Mouse (Mus musculus) lung, postnatal 36 days (tissue): ENCODE data around the gene Smn1.
"Not testable (repeated sequence)": the region's sequence is repeated elsewhere in the genome, so short reads cannot be mapped to it uniquely, and the experiment has no call there.

Experiments
- DNase-seq: peaks from one replicate; pipeline ENCODE4 v3.0.0; 2022; ENCODE audit warnings: mixed read lengths

Smn1 gene

DNA sequence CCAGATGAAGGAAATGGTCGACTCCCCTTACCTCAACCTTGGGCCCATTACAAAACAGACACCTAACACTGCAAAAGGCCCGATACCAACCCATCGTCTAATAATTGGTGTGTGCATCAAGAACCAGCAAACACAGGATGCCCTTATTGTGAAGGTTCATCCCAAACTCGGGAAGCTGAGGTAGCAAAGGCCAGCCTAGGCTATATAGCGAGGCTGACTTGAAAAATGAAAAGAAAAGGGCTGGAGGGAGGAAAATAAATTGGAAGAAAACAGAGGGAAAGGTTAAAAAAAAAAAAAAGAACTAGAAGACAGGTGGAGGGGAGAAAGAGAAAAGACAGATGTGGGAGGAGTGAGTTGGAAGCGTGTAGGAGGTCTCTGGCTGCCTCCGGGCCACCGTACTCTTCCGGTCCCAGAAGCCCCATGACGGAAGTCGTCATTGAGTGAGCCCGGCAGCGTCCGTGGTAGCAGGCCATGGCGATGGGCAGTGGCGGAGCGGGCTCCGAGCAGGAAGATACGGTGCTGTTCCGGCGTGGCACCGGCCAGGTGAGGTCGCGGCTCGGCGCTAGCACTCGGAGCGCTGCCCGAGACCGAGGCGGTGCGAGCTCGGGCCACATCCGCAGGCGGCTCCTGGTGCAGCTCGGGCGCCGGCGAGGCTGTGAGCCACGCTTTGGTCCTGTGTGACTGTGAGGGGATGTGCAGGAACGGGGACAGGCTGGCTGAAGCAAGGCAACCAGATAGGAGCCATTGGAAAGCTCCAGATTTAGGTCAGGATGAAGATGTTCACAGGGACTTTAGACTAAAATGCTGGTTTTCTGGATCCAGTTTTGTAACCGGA, at the start of gene Smn1:
Smn1 (plus strand) TSS at position 430 of the 835 bp plus-strand sequence.
- peak; percentile 94 for DNase-seq

DNA sequence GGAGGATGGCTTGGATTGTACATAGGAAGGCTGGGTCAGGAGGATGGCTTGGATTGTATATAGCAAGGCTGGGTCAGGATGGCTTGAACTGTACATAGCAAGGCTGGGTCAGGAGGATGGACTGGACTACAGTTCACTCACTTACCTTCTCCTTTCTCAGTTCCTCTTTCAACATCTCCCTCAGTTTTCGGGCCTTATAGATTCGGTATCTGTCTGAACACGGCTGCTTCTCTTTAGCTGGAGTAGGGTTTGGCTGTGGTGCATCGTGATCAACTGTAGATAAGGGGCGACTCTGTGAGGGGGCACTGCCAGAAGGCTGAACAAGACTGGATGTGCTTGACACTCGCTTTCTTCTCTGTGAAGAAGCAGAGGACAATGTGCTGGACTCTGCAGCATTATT, 25.8 kb upstream of the Smn1 start:
- no peak for DNase-seq

GRCm38 (mm10) chr13:100103052-100103658, 21.5 kb upstream of the Smn1 start:
- peak; percentile 5 for DNase-seq

GRCm38 (mm10) chr13:100103748-100104254, 20.9 kb upstream of the Smn1 start, which contains the start of gene Bdp1:
TSS of gene Bdp1 (minus strand) at chr13:100104070.
- peak; percentile 96 for DNase-seq

GRCm38 (mm10) chr13:100107652-100108472, 16.8 kb upstream of the Smn1 start, which contains the start of gene Serf1:
TSS of gene Serf1 (plus strand) at chr13:100108012.
- DNase-seq: peak; percentile 86

DNA sequence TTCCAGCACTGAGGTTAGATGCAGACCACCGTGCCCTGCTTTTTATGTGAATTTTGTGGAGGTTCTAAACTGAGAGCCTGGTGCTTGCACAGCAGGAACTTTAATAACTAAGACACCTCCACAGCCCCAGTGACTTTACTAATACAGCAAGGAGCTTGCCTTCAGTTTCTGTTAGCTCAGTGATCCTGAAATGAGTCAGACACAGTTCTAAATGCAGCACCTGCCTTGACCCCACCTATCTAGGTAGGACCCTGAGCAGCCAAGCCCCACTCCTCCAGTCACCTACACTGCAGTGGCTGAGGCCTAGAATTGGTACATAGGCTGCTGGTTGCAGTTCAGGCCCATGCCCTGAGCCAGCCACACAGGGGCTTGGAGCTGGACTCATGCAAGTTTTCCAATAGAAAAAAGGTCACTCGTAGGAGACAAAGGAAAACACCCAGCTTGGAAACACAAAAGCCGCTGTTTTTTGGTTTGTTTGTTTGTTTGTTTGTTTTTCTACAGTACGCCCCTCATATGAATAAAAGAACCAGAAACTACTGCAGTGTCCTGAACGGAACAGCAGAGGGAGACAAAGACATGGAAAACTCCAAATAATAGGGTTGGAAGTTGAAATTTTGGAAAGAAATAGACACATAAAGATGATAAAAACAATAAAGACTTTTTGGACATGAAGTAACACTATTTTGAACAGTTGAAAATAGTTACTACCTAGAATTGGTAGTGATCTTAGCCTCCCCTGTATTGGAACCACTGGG, 12.3 kb upstream of the Smn1 start:
- DNase-seq: peak; percentile 15

DNA sequence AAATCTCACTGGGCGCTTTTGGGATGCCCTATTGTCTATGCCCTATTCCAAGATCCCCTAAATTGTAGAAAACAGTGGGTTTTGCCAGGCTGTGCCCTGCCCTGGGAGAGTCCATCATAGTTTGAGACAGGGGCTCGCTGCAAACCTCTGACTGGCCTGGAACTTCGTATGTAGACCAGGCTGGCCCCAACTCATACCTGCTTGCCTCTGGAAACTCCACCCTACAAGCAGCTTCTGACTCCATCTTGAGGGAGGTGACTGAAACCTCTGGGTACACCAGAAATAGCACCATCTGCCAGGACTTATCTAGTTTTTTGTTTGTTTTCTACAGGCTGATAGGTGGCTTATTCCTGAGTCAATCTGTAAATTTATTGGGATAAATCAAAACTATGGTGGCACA, 682 bp upstream of the Smn1 start:
- DNase-seq: no peak

DNA sequence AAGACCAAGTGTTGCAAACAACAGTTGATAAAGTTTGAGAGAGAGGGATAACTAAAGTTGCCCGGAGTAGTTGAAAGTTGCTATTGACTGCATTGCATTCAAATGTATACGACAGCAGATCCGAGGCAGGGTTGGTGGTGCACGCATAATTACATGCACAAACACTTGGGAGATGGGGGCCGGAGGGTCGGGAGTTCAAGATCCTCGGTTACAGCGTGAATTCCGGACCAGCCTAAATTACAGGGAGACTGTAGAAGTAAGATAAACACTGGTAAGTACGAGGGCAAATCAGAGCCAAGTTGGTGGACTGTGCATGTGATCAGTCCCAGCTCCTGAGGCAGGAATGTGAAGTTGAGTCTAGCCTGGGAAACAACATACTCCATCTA, 599 bp downstream of the Smn1 start:
- DNase-seq: no peak

DNA sequence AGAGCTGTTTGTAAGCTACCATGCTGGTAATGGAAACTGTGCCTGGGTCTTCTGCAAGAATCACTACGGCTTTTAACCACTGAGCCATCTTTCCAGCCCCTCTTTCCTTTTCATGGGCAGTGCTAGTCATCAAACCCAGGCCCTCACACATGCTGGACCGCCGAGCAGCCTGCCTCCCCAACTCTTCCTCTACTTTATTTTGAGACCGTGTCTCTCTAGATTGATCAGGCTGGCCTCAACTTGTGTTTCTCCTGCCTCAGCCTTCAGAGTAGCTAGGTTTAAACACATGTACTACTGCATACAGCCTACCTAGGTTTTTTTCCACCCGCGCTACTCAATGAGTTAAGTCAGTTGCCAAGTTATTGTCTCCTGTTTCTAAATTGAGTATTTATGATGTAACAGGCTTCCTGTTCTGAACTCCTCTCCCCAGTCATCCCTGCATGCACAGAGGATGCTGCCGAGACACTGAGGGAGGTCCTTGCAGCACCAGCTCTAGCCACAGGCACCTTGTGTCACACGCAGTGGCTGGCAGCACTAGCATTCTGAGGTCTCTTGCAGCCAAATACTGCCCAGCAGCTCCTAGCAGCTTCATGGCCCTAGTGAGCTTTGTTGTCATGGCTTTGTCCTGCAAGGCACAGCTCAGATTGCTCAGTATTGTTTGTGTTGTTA, 17.1 kb downstream of the Smn1 start:
- DNase-seq: no peak

GRCm38 (mm10) chr13:100152659-100153058, 28.0 kb downstream of the Smn1 start:
- peak; percentile 79 for DNase-seq

DNA sequence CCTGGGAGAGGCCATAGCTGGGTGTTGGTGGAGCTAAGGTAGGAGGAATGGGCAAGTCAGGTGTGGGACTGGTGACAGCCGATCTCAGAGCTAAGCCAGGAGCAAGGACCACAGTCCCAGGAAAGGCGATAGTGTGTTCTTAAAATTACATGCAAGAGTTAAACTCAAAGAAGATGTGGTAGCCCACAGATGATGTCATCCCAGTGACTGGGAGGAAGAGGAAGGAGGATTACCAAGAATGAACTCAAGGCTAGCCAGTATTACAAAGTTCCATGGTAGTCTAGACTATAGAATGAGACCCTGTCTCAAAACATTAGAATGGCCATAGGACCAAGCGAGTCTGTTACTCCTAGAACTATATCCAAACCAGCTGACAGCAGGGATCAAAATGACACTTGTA, 32.0 kb downstream of the Smn1 start:
- peak; percentile 34 for DNase-seq

DNA sequence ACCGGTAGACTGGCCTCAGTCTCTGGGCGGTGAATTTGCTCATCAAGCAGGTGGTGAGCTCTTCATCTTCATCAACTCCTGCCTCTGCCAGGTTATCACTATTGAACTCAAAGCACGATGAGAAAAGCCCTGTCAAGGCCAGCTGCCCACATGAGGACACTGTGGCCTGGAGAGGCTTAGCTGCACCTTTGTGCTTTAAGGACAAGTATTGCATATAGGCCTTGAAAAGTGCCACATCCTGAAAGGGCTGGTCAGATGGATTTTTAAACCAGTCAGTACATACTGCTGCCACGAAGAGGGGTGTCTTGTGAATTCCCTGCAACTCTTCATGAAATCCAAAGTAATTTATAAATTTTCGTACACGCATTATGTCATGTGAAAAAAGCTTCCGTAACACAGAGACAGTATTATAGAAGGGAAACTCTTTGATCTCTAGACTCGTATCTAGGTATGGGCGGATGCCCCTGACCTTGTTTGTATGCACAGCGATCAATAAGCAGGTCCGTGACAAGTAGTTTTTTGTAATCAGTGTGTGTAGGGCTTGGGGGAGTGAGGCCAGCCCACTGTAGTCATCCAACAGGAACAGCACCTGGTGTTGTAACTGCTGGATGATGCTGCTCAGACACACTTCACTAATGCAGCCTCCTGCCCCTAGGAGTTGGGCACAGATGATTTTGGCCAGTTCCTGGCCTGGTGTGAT, 36.7 kb downstream of the Smn1 start:
- not testable (repeated sequence) for DNase-seq

GRCm38 (mm10) chr13:100162467-100162866, 37.8 kb downstream of the Smn1 start:
- not testable (repeated sequence) for DNase-seq

GRCm38 (mm10) chr13:100166378-100166777, 41.7 kb downstream of the Smn1 start:
- not testable (repeated sequence) for DNase-seq

- peak; percentile 6 for DNase-seq
Observed at GRCm38 (mm10) chr13:100174360-100174759, 49.7 kb downstream of the Smn1 start.

- peak; percentile 27 for DNase-seq
Observed at GRCm38 (mm10) chr13:100183111-100183510, 58.5 kb downstream of the Smn1 start.
